Mouse (Mus musculus) neural tube, embryonic 12.5 days (tissue): Measurements from ENCODE around the gene Grik4. TPM values are rescaled to one million over a fixed set of nuclear protein-coding genes. Genes with fewer than 3 reads are reported as not detected.

ENCODE experiments used
- ATAC-seq: fragments of 200-750 bp; cut with Nextera tagmentation; 2 replicates; pipeline ENCODE4 v1.8.0; 2017; ENCODE audit warnings: low read depth, mild to moderate bottlenecking, moderate TSS enrichment, moderate library complexity; ENCODE audit not compliant: low FRiP score
- H3K27ac ChIP-seq: fragments of 300-500 bp; sonication (generic); 2 replicates; pipeline ENCODE4 v1.5.1; 2016
- H3K27me3 ChIP-seq: fragments of 300-500 bp; sonication (generic); replicated peaks from 2 replicates; pipeline ENCODE4 v1.6.1; 2016; ENCODE audit warnings: mild to moderate bottlenecking
- H3K36me3 ChIP-seq: fragments of 300-500 bp; sonication (generic); 2 replicates; pipeline ENCODE4 v1.6.1; 2016; ENCODE audit warnings: mild to moderate bottlenecking
- H3K4me1 ChIP-seq: fragments of 300-500 bp; sonication (generic); 2 replicates; pipeline ENCODE4 v1.6.1; 2016
- H3K4me2 ChIP-seq: fragments of 300-500 bp; sonication (generic); replicated peaks from 2 replicates; pipeline ENCODE4 v1.6.1; 2016; ENCODE audit warnings: mild to moderate bottlenecking
- H3K4me3 ChIP-seq: fragments of 300-500 bp; sonication (generic); 2 replicates; pipeline ENCODE4 v1.5.1; 2016
- H3K9ac ChIP-seq: fragments of 300-500 bp; sonication (generic); 2 replicates; pipeline ENCODE4 v1.6.1; 2016; ENCODE audit warnings: mild to moderate bottlenecking
- H3K9me3 ChIP-seq: fragments of 300-500 bp; sonication (generic); 2 replicates; pipeline ENCODE4 v1.6.1; 2016; ENCODE audit warnings: mild to moderate bottlenecking
- WGBS: fragments of 180-500 bp; shearing (Covaris S2); methylation state at CpG from one replicate; pipeline ENCODE4 v1.1.7; 2016; 5-methylcytosine and 5-hydroxymethylcytosine counted together
- polyA plus RNA-seq: library from polyadenylated mRNA; unstranded; fragments of >200 nt; fragmentation: Nextera tagmentation; extraction: Ambion mirVana; gene quantifications from 2 replicates; pipeline ENCODE4 v1.2.1, GENCODE M21; 2016

The Grik4 gene
- polyA plus RNA-seq, 1 experiment from 2014 or later: 5.1 TPM

- Histone ChIP-seq H3K9me3 (no peaks in the 10 kb centered on the region), H3K4me3 (no peak overlapping the region), H3K4me2 (no peak overlapping the region), H3K27me3 (no peaks in the 10 kb centered on the region; the same call in 1 of the 2 replicates), H3K9ac (no peak overlapping the region), H3K4me1 (peaks cover 31% of the 10 kb centered on the region), H3K27ac (no peak overlapping the region), H3K36me3 (no peaks in the 10 kb centered on the region)
- ATAC-seq: peak; percentile 65
- WGBS: 31% methylated on average over 5 of the region's 5 CpGs
Observed at GRCm38 (mm10) chr9:42642821-42643220, 301.5 kb downstream of the Grik4 start.

DNA sequence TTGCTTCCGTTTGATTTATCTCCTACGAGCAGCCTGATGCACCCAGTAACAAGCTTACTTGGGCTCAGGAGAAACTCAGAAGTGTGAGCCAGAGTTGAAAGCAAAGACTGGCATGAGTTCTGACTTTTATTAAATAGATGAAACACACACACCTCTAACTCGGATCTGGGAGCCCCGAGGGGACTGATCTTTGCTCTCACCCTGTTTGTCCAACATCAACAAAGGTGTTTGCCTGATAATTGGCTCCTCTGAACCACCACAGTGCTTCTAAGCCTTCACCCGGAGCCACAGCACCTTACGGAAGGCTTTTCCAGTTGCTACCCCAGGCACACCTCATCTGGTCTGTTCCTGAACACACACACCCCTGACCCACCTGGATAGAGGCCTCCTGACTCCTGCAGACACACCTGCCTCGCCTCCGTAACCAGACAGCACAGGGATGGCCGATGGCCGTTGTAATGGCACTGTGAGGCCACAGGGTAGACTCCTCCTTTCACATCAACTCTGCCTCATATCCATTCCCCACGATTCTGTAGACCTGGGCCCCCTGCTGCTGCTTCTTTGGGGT lies 302.7 kb downstream of the Grik4 start:
- Histone ChIP-seq H3K36me3 (no peaks in the 10 kb centered on the region), H3K4me3 (no peak overlapping the region), H3K4me1 (peaks cover 32% of the 10 kb centered on the region), H3K9ac (no peak overlapping the region), H3K9me3 (no peaks in the 10 kb centered on the region), H3K27ac (no peak overlapping the region), H3K4me2 (no peak overlapping the region), H3K27me3 (no peaks in the 10 kb centered on the region)
- WGBS: 73% methylated on average over 11 of the region's 11 CpGs
- no peak for ATAC-seq

DNA sequence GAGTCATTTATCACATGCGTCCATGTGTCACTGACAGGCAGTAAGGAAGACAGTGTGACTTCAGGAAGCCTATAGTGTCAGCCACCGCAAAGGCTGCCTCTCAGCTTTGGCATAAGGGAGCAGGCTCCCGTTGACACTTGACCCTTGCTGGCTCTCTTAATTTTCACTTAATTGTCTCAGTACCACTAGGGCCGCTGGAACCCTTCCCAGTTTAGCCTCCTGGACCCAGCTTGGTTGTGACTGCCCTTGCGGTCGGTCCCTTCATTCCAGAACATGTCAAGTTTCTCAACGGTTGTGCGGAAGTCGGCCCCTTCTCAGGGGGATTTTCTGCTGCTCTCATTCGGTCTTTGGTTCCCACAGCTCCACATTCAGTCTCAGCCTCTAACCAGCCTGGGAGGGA lies 307.8 kb downstream of the Grik4 start:
- Histone ChIP-seq H3K27me3 (no peaks in the 10 kb centered on the region), H3K36me3 (no peaks in the 10 kb centered on the region), H3K27ac (no peak overlapping the region), H3K4me3 (no peak overlapping the region), H3K9ac (no peak overlapping the region), H3K4me2 (no peak overlapping the region), H3K4me1 (peaks cover 17% of the 10 kb centered on the region), H3K9me3 (no peaks in the 10 kb centered on the region)
- 74% methylated on average over 10 of the region's 10 CpGs for WGBS
- ATAC-seq: no peak

DNA sequence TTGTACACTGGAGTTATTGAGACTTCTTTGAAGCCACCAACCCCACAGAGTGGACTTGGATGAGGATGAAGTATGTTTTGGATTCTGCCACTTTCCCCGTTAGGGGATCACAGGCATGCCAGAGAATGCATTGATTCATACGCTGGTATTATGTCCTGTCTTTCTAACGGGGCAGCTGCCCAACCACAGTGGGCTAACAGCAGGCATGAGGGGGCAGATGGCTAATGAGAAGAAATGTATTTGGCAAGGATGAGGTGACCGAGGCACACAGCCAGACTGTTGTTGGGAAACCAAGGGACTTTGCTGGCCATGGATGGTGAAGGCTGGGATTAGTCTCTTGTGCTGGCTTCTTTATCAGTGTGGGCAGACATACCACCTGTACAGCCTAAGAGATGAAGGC lies 312.8 kb downstream of the Grik4 start:
- peaks cover 11% of the 10 kb centered on the region; the same call in 1 of the 2 replicates for H3K4me1 ChIP-seq
- no peak overlapping the region for H3K9ac ChIP-seq
- no peak for ATAC-seq
- H3K4me3 ChIP-seq: no peak overlapping the region
- no peak overlapping the region for H3K27ac ChIP-seq
- 88% methylated on average over 4 of the region's 4 CpGs for WGBS
- H3K27me3 ChIP-seq: no peaks in the 10 kb centered on the region
- no peak overlapping the region for H3K4me2 ChIP-seq
- H3K36me3 ChIP-seq: no peaks in the 10 kb centered on the region
- no peaks in the 10 kb centered on the region for H3K9me3 ChIP-seq

- 38% methylated on average over 6 of the region's 6 CpGs for WGBS
- no peak for ATAC-seq
- Histone ChIP-seq H3K4me2 (no peak overlapping the region), H3K27me3 (no peaks in the 10 kb centered on the region), H3K36me3 (no peaks in the 10 kb centered on the region; the same call in 1 of the 2 replicates), H3K9ac (no peak overlapping the region), H3K9me3 (no peaks in the 10 kb centered on the region), H3K27ac (no peak overlapping the region), H3K4me1 (peaks cover 20% of the 10 kb centered on the region), H3K4me3 (no peak overlapping the region)
Observed at GRCm38 (mm10) chr9:42627634-42628033, 316.7 kb downstream of the Grik4 start.

- Histone ChIP-seq H3K4me2 (no peak overlapping the region), H3K4me1 (peaks cover 20% of the 10 kb centered on the region), H3K27me3 (no peaks in the 10 kb centered on the region), H3K9ac (no peak overlapping the region), H3K27ac (no peak overlapping the region), H3K4me3 (no peak overlapping the region), H3K9me3 (no peaks in the 10 kb centered on the region), H3K36me3 (no peaks in the 10 kb centered on the region; the same call in 1 of the 2 replicates)
- 64% methylated on average over 8 of the region's 8 CpGs for WGBS
- no peak for ATAC-seq
Observed at GRCm38 (mm10) chr9:42627146-42627545, 317.1 kb downstream of the Grik4 start.

DNA sequence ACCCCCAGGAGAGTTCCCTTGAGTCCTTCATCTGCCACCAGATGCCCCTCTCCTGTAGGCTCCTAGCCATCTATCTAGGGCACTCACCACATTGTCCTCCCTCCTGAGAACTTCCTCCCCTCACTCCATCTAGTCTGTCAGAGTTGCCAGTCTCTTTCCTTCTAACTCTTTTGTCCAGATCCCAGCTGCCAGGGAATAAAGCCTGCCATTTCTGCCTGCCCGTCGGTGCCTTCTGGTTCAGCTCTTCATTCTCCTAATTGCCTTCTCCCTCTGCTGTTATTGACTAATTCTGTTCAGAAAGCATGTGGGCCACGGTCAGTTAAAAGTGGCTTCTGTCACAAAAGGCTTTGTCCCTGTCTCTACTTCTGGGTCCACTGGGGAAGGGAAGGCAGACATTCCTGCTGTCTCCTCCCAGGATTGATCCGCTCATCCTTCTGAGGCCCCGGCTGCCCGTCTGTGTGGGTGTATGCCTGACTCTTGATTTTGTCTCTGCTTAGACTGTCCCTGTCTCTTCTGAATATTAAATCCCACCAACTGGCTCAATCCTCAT lies 318.0 kb downstream of the Grik4 start:
- WGBS: 13% methylated on average over 6 of the region's 6 CpGs

DNA sequence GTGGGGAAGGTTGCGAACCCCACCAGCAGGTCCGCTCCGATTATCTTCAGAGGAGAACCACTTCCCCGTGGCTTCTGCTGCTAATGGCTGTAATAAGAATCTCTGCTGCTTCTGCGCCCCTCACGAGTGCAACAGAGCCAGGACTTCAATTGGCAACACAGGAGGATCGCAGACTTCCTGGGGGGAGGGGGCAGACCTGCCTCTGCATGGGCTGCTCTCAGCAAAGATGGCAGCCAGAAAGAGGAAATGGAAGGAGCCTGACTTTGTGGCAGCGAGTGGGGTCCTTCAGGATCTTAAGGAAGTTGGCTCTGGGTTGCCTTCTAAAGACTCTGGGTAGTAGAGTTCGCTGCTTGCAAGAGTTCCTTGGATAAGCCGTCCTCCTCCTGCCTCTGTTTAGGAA lies 329.9 kb downstream of the Grik4 start:
- Histone ChIP-seq H3K36me3 (no peaks in the 10 kb centered on the region), H3K4me2 (no peak overlapping the region), H3K27me3 (no peaks in the 10 kb centered on the region), H3K4me3 (no peak overlapping the region), H3K4me1 (0 out of 2 replicates have a peak, but pooled peaks cover 7% of the 10 kb centered on the region), H3K27ac (no peak overlapping the region), H3K9me3 (no peaks in the 10 kb centered on the region), H3K9ac (no peak overlapping the region)
- 69% methylated on average over 10 of the region's 10 CpGs for WGBS
- no peak for ATAC-seq

More for the DNA sequence above, 318.0 kb downstream of the Grik4 start:
- H3K4me1 ChIP-seq: peaks cover 20% of the 10 kb centered on the region
- no peak overlapping the region for H3K9ac ChIP-seq
- no peak overlapping the region for H3K27ac ChIP-seq
- H3K4me2 ChIP-seq: no peak overlapping the region
- no peaks in the 10 kb centered on the region for H3K27me3 ChIP-seq
- ATAC-seq: no peak
- no peaks in the 10 kb centered on the region for H3K9me3 ChIP-seq
- H3K36me3 ChIP-seq: no peaks in the 10 kb centered on the region; the same call in 1 of the 2 replicates
- no peak overlapping the region for H3K4me3 ChIP-seq

DNA sequence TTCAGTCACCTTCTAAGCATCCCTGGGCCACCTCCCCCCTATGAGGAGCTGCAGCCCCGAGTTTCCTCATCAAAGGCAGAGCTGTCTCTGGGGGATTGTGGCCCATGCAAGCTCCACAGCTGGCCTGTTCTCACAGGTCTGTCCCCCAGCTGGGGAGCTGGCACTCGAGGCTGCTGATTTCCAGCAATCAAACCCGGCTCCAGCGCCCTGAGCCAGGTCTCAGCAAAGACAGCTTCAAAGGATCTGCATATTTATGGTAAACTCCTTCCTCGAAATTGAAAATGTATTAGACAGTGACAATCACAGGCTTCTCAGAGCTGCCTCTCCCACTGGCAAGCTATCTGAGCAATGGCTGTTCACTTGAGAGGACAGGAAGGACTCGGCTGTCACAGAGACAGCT lies 330.5 kb downstream of the Grik4 start:
- no peak overlapping the region for H3K9ac ChIP-seq
- ATAC-seq: no peak
- WGBS: 37% methylated on average over 6 of the region's 6 CpGs
- H3K27ac ChIP-seq: no peak overlapping the region
- no peaks in the 10 kb centered on the region for H3K36me3 ChIP-seq
- H3K4me2 ChIP-seq: no peak overlapping the region
- H3K4me1 ChIP-seq: 0 out of 2 replicates have a peak, but pooled peaks cover 5% of the 10 kb centered on the region
- no peaks in the 10 kb centered on the region for H3K27me3 ChIP-seq
- H3K9me3 ChIP-seq: no peaks in the 10 kb centered on the region
- no peak overlapping the region for H3K4me3 ChIP-seq

GRCm38 (mm10) chr9:42612482-42612991 lies 331.8 kb downstream of the Grik4 start:
- Histone ChIP-seq H3K9ac (no peak overlapping the region), H3K27ac (no peak overlapping the region), H3K4me3 (no peak overlapping the region), H3K4me2 (no peak overlapping the region), H3K36me3 (no peaks in the 10 kb centered on the region), H3K27me3 (no peaks in the 10 kb centered on the region), H3K4me1 (0 out of 2 replicates have a peak, but pooled peaks cover 5% of the 10 kb centered on the region), H3K9me3 (no peaks in the 10 kb centered on the region)
- 82% methylated on average over 14 of the region's 14 CpGs for WGBS
- no peak for ATAC-seq

- H3K36me3 ChIP-seq: no peaks in the 10 kb centered on the region
- ATAC-seq: no peak
- no peaks in the 10 kb centered on the region for H3K9me3 ChIP-seq
- H3K27me3 ChIP-seq: no peaks in the 10 kb centered on the region
- no peaks in the 10 kb centered on the region for H3K4me1 ChIP-seq
- H3K27ac ChIP-seq: no peak overlapping the region
- WGBS: 30% methylated on average over 3 of the region's 3 CpGs
- H3K9ac ChIP-seq: no peak overlapping the region
- H3K4me3 ChIP-seq: no peak overlapping the region
- H3K4me2 ChIP-seq: no peak overlapping the region
Observed at GRCm38 (mm10) chr9:42601445-42601844, 342.8 kb downstream of the Grik4 start.

- 50% methylated on average over 9 of the region's 9 CpGs for WGBS
- no peak overlapping the region for H3K4me2 ChIP-seq
Observed at GRCm38 (mm10) chr9:42597525-42597924, 346.8 kb downstream of the Grik4 start.

DNA sequence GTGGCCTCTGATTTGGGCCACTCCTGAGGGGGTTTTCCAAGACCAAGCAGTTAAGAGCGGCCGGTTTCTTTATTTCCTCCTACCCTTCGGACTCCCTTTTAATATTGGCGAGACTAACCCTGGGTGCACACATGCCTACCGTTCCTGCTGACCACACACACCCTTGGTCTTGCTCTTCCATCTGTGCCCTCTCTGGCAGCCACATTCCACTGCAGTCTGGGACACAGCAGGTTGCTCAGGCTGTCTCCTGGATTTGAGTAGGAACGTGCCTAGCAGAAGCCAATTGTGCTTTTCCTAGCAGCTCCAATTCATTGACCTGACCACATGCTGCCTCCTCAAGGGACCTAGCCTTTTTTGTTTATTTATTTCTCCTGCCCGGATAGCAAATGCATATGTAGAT lies 365.8 kb downstream of the Grik4 start:
- 76% methylated on average over 7 of the region's 7 CpGs for WGBS
- Histone ChIP-seq H3K36me3 (no peaks in the 10 kb centered on the region; the same call in 1 of the 2 replicates), H3K9me3 (no peaks in the 10 kb centered on the region), H3K4me1 (peaks cover 6% of the 10 kb centered on the region), H3K9ac (no peak overlapping the region), H3K4me2 (no peak overlapping the region), H3K27ac (no peak overlapping the region), H3K27me3 (no peaks in the 10 kb centered on the region), H3K4me3 (no peak overlapping the region)
- ATAC-seq: no peak

More at GRCm38 (mm10) chr9:42597525-42597924, 346.8 kb downstream of the Grik4 start:
- Histone ChIP-seq H3K27me3 (no peaks in the 10 kb centered on the region), H3K4me1 (no peaks in the 10 kb centered on the region), H3K36me3 (no peaks in the 10 kb centered on the region), H3K9me3 (no peaks in the 10 kb centered on the region), H3K9ac (no peak overlapping the region), H3K4me3 (no peak overlapping the region), H3K27ac (no peak overlapping the region)
- no peak for ATAC-seq
